Mouse (Mus musculus) T-helper 17 cell (primary cell): ENCODE data around the gene Gpc5.

Experiments
- in situ Hi-C, 2 experiments: fragments of 300-600 bp; cut with MboI, MseI; formaldehyde crosslinking; loops; 1 replicate in 1 of 2; 2 replicates in 1 of 2; pipeline ENCODE4 v1.15.1; 2025; ENCODE audit warnings: high pct_unique_total_duplicates in 2 of 2

The Gpc5 gene

GRCm38 (mm10) chr14:115831219-115831755 lies 739.3 kb downstream of the Gpc5 start:
- in situ Hi-C loops: no loop called here

GRCm38 (mm10) chr14:115831854-115832625 lies 740.0 kb downstream of the Gpc5 start:
- in situ Hi-C loops: no loop called here

GRCm38 (mm10) chr14:115843783-115844182 lies 751.8 kb downstream of the Gpc5 start:
- in situ Hi-C loops: no loop called here

GRCm38 (mm10) chr14:115844773-115845427 lies 752.9 kb downstream of the Gpc5 start:
- in situ Hi-C loops: no loop called here

- in situ Hi-C loops: no loop called here
Measured at GRCm38 (mm10) chr14:115869127-115869526, 777.1 kb downstream of the Gpc5 start.

- in situ Hi-C loops: no loop called here
Measured at GRCm38 (mm10) chr14:115976062-115976461, 884.0 kb downstream of the Gpc5 start.

- in situ Hi-C loops: no loop called here
Measured at GRCm38 (mm10) chr14:115979233-115979632, 887.2 kb downstream of the Gpc5 start.

GRCm38 (mm10) chr14:115990764-115991163 lies 898.7 kb downstream of the Gpc5 start:
- in situ Hi-C loops: no loop called here

GRCm38 (mm10) chr14:115993520-115994106 lies 901.6 kb downstream of the Gpc5 start:
- in situ Hi-C loops: no loop called here

- in situ Hi-C loops: no loop called here
Measured at GRCm38 (mm10) chr14:115998931-115999330, 906.9 kb downstream of the Gpc5 start.

- in situ Hi-C loops: no loop called here
Measured at GRCm38 (mm10) chr14:116087010-116087409, 995.0 kb downstream of the Gpc5 start.

- in situ Hi-C loops: no loop called here
Measured at GRCm38 (mm10) chr14:116127943-116128342, 1035.9 kb downstream of the Gpc5 start.

- in situ Hi-C loops: no loop called here
Measured at GRCm38 (mm10) chr14:116137330-116137729, 1045.3 kb downstream of the Gpc5 start.

GRCm38 (mm10) chr14:116137772-116138171 lies 1045.8 kb downstream of the Gpc5 start:
- in situ Hi-C loops: no loop called here

GRCm38 (mm10) chr14:116162586-116162985 lies 1070.6 kb downstream of the Gpc5 start:
- in situ Hi-C loops: no loop called here

- in situ Hi-C loops: no loop called here
Measured at GRCm38 (mm10) chr14:116167401-116167800, 1075.4 kb downstream of the Gpc5 start.

- in situ Hi-C loops: no loop called here
Measured at GRCm38 (mm10) chr14:116169129-116169528, 1077.1 kb downstream of the Gpc5 start.

- in situ Hi-C loops: no loop called here
Measured at GRCm38 (mm10) chr14:116186981-116187380, 1095.0 kb downstream of the Gpc5 start.

- in situ Hi-C loops: no loop called here
Measured at GRCm38 (mm10) chr14:116206977-116207376, 1115.0 kb downstream of the Gpc5 start.

GRCm38 (mm10) chr14:116208581-116208980 lies 1116.6 kb downstream of the Gpc5 start:
- in situ Hi-C loops: no loop called here

- in situ Hi-C loops: no loop called here
Measured at GRCm38 (mm10) chr14:116209045-116209444, 1117.0 kb downstream of the Gpc5 start.

- in situ Hi-C loops: no loop called here
Measured at GRCm38 (mm10) chr14:116210304-116210703, 1118.3 kb downstream of the Gpc5 start.
